Mouse (Mus musculus) small intestine, adult 2 months (tissue): ENCODE measurements around the gene Cnih2. TPM values are rescaled to one million over a fixed set of nuclear protein-coding genes. Genes with fewer than 3 reads are reported as not detected.
"Not testable (repeated sequence)": the region's sequence is repeated elsewhere in the genome, so short reads cannot be mapped to it uniquely, and the experiment has no call there.

Experiments
- H3K27ac ChIP-seq: fragments of 200-500 bp; 2 replicates; pipeline ENCODE4 v1.5.1; 2012; ENCODE audit warnings: low read depth, low read length, control low read depth, inconsistent platforms; ENCODE audit not compliant: insufficient read depth
- H3K27me3 ChIP-seq: fragments of 200-500 bp; 2 replicates; pipeline ENCODE4 v1.6.1; 2012; ENCODE audit warnings: mild to moderate bottlenecking, moderate library complexity, low read length, inconsistent platforms; ENCODE audit not compliant: control insufficient read depth, insufficient read depth
- H3K36me3 ChIP-seq: fragments of 200-500 bp; 2 replicates; pipeline ENCODE4 v1.6.1; 2012; ENCODE audit warnings: mild to moderate bottlenecking, low read length, control low read depth, inconsistent platforms; ENCODE audit not compliant: control insufficient read depth, insufficient read depth
- H3K4me1 ChIP-seq: fragments of 200-500 bp; 2 replicates; pipeline ENCODE4 v1.6.1; 2012; ENCODE audit warnings: low read length, inconsistent platforms, mixed read lengths; ENCODE audit not compliant: control insufficient read depth, insufficient read depth, insufficient read length
- H3K4me3 ChIP-seq: fragments of 200-500 bp; 2 replicates; pipeline ENCODE4 v1.5.1; 2012; ENCODE audit warnings: low read depth, mild to moderate bottlenecking, control low read depth, inconsistent platforms, low read length, moderate library complexity
- CTCF ChIP-seq: fragments of 200-500 bp; IDR thresholded peaks from 2 replicates; pipeline ENCODE4 v1.5.1; 2012; ENCODE audit warnings: low read depth, mild to moderate bottlenecking, control low read depth, inconsistent platforms, low read length, moderate library complexity, mixed read lengths; ENCODE audit not compliant: insufficient replicate concordance, insufficient read length; ENCODE audit errors: extremely low read depth
- POLR2A ChIP-seq: fragments of 200-500 bp; IDR thresholded peaks from 2 replicates; pipeline ENCODE4 v1.6.1; 2012; ENCODE audit warnings: low read depth, mild to moderate bottlenecking, control low read depth, inconsistent platforms, low read length, moderate library complexity
- WGBS: fragments of 180-500 bp; shearing (Covaris S2); methylation state at CpG from one replicate; pipeline ENCODE4 v1.1.7; 2018; 5-methylcytosine and 5-hydroxymethylcytosine counted together
- polyA plus RNA-seq: library from polyadenylated mRNA; depleted of rRNA; stranded (reverse); fragments of >200 nt; gene quantifications from 2 replicates; pipeline ENCODE4 v1.2.3, GENCODE M21; 2012

The Cnih2 gene
- polyA plus RNA-seq, 1 experiment = 1.5 TPM

GRCm38 (mm10) chr19:5094243-5094632 is 4.1 kb downstream of the Cnih2 start:
- Histone ChIP-seq H3K27ac (no peak overlapping the region), H3K4me1 (peaks cover 6% of the 10 kb centered on the region), H3K27me3 (no peaks in the 10 kb centered on the region), H3K4me3 (no peak overlapping the region), H3K36me3 (peaks cover 19% of the 10 kb centered on the region)
- WGBS = 1% methylated on average over 21 of the region's 21 CpGs
- no peak for TF ChIP-seq POLR2A
- peak; percentile 87 for TF ChIP-seq CTCF

GRCm38 (mm10) chr19:5093481-5094242 is 4.7 kb downstream of the Cnih2 start:
- H3K4me3 ChIP-seq = no peak overlapping the region
- 76% methylated on average over 12 of the region's 12 CpGs for WGBS
- peaks cover 19% of the 10 kb centered on the region for H3K36me3 ChIP-seq
- no peak overlapping the region for H3K27ac ChIP-seq
- peaks cover 9% of the 10 kb centered on the region for H3K4me1 ChIP-seq
- TF ChIP-seq POLR2A = no peak
- TF ChIP-seq CTCF = no peak
- H3K27me3 ChIP-seq = no peaks in the 10 kb centered on the region

GRCm38 (mm10) chr19:5092083-5092482 is 6.2 kb downstream of the Cnih2 start:
- Histone ChIP-seq H3K27ac (no peak overlapping the region), H3K4me1 (peaks cover 12% of the 10 kb centered on the region), H3K36me3 (peaks cover 19% of the 10 kb centered on the region), H3K4me3 (no peak overlapping the region), H3K27me3 (no peaks in the 10 kb centered on the region)
- no peak for TF ChIP-seq POLR2A
- no peak for TF ChIP-seq CTCF
- WGBS = 95% methylated on average over 10 of the region's 10 CpGs

GRCm38 (mm10) chr19:5089324-5089723 is 9.0 kb downstream of the Cnih2 start:
- Histone ChIP-seq H3K4me3 (peak overlapping the region; percentile 79), H3K27ac (no peak overlapping the region), H3K27me3 (peaks cover 9% of the 10 kb centered on the region), H3K4me1 (peaks cover 22% of the 10 kb centered on the region), H3K36me3 (peaks cover 19% of the 10 kb centered on the region)
- no peak for TF ChIP-seq CTCF
- no peak for TF ChIP-seq POLR2A
- 91% methylated on average over 4 of the region's 4 CpGs for WGBS

- H3K4me1 ChIP-seq = peaks cover 22% of the 10 kb centered on the region
- TF ChIP-seq CTCF (peak; percentile 34; the same call in 1 of the 2 replicates), POLR2A (peak; percentile 66)
- H3K27ac ChIP-seq = peak within 1 kb of the TSS; percentile 84
- H3K27me3 ChIP-seq = peaks cover 12% of the 10 kb centered on the region
- peaks cover 19% of the 10 kb centered on the region for H3K36me3 ChIP-seq
- under 1% methylated on average over 58 of the region's 58 CpGs for WGBS
- H3K4me3 ChIP-seq = peak within 1 kb of the TSS; percentile 79
Measured at GRCm38 (mm10) chr19:5087884-5088728, 10.2 kb downstream of the Cnih2 start, which contains the start of gene Yif1a. Gene Yif1a, plus strand, starts transcription at chr19:5088538.

GRCm38 (mm10) chr19:5086533-5086932 is 11.8 kb downstream of the Cnih2 start:
- Histone ChIP-seq H3K27me3 (peaks cover 22% of the 10 kb centered on the region), H3K4me1 (peaks cover 22% of the 10 kb centered on the region), H3K36me3 (peaks cover 11% of the 10 kb centered on the region; the same call in 1 of the 2 replicates)
- not testable (repeated sequence) for H3K4me3 ChIP-seq, H3K27ac ChIP-seq
- WGBS = 61% methylated on average over 4 of the region's 4 CpGs

GRCm38 (mm10) chr19:5085145-5085863 is 13.0 kb downstream of the Cnih2 start, which contains the start of gene Tmem151a:
Gene Tmem151a, minus strand, starts transcription at chr19:5085531.
- Histone ChIP-seq H3K27ac (no peak within 1 kb of the TSS), H3K4me1 (peaks cover 22% of the 10 kb centered on the region), H3K4me3 (peak within 1 kb of the TSS; percentile 68), H3K27me3 (peaks cover 34% of the 10 kb centered on the region), H3K36me3 (peaks cover 3% of the 10 kb centered on the region; the same call in 1 of the 2 replicates)
- TF ChIP-seq CTCF (no peak), POLR2A (no peak)
- under 1% methylated on average over 68 of the region's 69 CpGs for WGBS
